Mouse (Mus musculus) A20 (cell line): ENCODE measurements around the gene Dhrs9.
"Not testable (repeated sequence)": the region's sequence is repeated elsewhere in the genome, so short reads cannot be mapped to it uniquely, and the experiment has no call there.

Source experiments
- DNase-seq: peaks from one replicate; pipeline ENCODE4 v3.0.0-alpha.2; 2011; ENCODE audit warnings: low read depth, low spot score

Dhrs9 gene

DNA sequence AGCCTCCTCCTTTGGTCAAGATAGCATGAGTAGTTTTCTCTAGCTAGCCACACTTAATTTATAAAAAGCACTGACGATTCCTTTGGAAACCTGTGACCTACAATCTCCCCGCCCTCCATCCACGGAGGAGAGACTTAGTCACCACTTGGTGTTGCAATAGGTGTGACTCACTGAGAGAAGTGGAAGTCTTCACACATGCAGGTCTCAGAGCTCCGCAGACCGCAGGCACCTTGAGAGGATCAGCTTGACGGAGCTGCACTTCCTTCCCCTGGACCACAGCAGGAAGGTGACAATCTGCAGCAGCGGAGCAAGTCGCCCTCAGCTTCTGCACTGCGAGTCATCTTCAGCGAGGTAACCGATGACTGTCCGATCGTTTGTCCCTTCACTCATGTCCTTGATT lies at the start of gene Dhrs9:
Gene Dhrs9 (plus strand): TSS at position 165 of the 400 bp plus-strand sequence.
- DNase-seq, result no peak

DNA sequence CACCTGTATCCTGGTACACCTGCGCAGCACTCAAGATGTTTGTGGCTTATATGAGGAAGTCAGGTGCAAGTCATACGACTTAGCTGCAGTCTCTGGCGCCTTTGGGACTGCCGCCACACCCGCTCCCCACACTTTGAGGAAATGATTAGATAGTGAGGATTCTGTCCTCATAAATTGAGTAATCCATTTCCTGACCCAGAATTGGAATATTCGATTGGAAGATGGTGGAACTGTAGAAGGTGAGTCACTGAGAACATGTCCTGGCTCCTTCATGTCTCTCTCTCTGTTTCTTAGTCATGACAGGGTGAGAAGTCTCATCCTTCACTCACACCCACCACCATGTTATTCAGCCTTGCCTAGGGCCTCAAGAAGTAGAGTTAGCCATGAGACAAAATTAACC lies 48.7 kb upstream of the Dhrs9 start:
- not testable (repeated sequence) for DNase-seq

DNA sequence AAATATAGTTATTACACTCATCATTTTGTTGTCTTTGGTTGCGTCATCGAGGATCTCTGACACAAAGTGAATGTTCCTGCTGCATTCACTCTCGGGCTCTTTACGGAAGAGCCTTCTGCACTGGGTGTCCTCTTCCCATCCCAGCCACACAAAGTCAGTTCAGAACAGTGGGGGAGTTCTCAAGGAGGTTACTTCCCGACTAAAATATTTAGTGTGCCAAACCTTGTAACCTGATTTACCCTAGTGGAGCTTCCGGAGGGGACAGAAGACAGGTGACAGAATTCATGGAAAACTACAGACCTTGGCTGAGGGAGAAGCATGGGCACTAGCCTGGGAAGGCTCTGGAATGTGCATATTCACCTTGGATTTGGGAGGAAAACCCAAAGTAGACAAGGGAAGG lies 38.7 kb upstream of the Dhrs9 start:
- no peak for DNase-seq

DNA sequence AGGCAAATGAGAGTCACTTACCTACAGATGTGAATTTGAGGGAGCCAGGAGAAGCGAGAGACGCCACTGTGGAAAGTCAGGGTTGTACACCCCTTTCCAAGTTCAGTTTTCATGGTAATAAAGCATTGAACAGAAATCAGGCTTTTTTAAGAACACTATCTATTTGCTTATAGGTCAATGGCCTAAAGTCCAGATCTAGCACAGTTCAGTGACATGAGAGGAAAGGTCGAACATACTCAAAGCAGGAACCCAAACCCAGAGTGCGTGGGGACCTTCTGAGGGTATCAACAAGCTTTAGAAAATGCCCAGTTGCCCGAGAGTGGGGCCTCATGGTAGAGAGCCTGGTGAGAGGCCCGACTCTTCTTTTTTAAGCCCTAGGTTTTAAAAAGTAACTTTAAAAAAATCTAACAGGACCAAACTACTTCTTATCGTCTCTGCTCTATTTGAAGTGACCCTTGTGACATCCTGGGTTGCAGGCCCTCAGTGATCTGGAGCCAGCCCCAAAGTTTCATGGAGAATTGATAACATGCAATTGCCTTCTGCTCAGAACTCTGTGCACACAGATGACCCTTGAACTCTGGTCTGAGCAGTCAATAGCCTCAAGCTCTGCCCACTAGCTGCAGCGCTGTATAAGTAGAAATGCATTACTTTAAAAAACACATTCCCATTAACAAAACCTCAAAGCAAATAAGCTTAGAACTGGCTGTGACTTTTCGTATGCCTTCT lies 37.6 kb upstream of the Dhrs9 start, which contains the start of gene Abcb11:
Gene Abcb11 (minus strand): TSS at position 121 of the 726 bp plus-strand sequence.
- no peak for DNase-seq

DNA sequence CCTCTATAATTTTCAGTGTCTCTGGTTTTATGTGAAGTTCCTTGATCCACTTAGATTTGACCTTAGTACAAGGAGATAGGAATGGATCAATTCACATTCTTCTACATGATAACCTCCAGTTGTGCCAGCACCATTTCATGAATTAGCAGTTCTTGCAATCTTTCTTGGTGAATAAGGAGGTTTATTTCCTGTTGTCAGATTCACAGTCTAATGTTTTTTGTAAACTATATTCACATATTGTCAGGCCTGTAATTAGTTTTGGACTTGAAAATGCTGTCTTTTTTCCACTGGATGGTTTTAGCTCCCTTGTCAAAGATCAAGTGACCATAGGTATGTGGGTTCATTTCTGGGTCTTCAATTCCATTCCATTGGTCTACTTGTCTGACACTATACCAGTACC lies 24.8 kb upstream of the Dhrs9 start:
- not testable (repeated sequence) for DNase-seq

DNA sequence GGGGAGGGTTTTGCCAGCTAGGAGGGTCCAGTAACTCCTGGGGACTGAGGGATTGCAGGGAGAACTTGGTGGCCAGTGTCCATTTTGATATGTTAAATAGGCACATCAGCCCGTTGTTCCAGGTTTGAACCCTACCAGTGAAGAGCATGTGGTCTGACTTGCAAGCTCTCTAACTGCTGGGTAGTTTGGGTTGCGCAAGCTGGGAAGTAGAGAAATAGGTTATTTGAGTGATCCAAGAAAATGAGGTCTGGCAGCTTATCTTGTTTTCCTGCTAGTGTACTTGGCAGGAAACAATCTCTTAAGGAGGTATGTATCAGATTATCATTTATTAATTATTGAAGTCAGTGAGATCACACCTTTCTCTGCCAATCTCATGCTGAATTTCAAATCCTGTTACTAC lies 15.4 kb upstream of the Dhrs9 start:
- no peak for DNase-seq

DNA sequence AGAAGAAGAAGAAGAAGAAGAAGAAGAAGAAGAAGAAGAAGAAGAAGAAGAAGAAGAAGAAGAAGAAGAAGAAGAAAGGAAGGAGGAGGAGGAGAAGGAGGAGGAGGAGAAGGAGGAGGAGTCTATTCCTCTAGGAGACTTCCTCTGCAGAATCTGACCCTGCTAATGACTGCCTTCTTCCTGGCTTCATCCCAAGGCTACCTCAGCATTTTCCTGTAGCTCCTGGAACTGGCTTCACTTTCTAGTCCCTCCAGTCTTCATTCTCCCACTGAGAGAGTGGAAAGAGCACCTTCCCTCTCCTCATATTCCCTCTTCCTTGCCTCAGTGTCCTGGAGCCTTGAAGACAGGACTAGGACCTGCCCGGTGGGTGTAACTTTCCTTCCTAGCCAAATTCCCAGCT lies 15.0 kb upstream of the Dhrs9 start:
- no peak for DNase-seq

DNA sequence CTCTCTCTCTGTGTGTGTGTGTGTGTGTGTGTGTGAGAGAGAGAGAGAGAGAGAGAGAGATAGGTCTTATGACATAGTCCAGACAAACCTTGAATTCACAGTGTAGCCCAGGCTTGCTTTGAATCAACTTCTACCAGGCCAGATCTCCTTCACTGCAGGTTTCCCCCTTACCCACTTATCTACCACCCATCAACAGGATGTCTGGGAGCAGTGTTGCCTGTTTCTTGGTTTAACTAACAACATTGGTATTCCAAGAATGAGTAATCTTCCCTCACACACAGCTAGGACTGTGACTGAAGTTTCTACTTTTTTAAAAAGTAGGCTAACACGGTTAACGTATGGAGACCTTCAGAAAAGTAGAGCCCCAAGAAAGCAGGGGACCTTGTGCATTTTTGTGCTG lies 3.5 kb upstream of the Dhrs9 start:
- no peak for DNase-seq

DNA sequence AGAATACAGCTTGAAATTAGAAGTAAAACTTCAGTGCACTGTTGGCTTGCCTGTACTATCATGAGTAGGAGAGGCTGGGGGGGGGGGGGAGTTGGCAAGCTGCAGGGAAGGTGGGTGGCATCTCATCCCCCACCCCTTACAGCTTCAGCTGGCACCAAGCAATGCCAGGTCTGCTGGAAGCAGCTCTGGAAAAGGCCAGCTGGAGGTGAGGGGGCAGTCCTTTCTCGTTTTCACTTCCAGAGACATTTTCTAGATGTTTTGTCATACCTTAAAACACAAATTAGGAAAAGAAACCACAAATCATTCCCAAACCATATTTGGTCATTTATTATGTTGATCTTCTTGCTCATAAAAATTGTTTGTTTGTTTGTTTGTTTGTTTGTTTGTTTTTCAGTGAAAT lies 444 bp upstream of the Dhrs9 start:
- DNase-seq, result no peak

DNA sequence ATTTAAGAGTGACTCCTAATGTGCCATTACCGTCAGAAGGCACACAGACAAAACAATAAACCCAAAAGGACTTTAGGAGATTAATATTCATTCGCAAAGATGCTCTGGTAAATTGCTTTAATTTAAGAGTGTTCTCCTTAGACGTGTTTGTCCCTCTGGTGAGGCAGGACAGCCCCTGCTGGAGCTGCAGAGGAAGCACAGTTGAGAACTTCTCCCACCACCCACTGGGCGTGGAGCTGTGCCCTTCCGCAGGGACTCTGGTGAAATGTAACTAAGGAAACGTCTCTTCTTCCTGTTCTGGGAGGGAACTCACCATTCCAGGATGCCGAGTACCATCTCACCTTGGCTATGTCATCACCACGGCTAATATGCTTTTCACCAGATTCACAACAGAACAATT lies 1.5 kb downstream of the Dhrs9 start:
- DNase-seq, result no peak

DNA sequence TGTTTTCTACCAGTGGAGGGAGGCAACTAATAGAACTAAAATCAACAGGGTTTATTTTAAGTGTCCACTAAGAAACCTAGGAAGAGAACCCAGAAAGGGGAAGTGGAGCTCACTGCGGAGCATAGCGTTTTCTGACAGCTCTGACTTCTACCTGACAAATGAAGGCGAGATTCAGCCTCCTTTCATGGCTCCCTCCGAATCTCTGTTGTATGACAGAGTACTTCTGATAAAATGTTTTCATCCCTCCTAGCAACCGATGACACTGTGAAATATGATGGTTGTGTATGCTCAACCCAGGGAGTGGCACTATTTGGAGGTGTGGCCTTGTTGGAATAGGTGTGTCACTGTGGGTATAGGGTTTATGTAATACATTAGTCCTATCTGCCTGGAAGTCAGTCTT lies 2.6 kb downstream of the Dhrs9 start:
- peak; percentile 22 for DNase-seq

DNA sequence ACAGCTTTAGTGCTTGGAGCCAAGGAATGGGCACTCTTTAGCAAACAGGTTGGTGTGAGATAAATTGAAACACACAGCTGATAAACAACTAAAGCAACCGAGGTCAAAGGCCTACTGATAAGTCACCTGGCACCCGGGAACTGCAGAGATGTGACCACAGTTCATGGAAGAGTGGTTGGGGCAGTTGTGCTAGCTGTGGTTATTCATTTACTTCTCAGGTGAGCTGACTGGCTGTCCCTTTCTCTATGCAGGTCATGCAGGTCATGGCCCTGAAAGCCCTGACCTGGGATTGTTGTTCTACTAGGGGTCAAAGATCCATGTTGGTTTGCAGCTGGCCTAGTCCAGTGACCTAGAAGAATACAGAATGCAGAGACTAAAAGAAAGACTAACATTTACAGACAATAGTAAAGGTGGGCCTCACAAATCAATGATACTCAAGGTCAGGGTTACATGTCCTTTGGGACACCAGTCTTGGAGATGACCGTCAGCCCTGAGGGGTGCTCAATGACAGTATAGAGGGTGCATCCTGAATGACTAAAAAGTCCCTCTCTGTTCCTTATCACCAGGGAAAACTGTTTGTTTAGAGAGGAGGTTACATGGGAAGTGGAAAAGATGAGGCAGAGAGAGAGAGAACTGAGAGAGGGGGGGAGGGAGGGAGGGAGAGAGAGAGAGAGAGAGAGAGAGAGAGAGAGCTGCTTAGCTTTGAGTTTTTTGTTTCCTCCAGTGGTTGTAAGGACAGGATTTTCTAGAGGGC lies 6.0 kb downstream of the Dhrs9 start:
- DNase-seq, result no peak

DNA sequence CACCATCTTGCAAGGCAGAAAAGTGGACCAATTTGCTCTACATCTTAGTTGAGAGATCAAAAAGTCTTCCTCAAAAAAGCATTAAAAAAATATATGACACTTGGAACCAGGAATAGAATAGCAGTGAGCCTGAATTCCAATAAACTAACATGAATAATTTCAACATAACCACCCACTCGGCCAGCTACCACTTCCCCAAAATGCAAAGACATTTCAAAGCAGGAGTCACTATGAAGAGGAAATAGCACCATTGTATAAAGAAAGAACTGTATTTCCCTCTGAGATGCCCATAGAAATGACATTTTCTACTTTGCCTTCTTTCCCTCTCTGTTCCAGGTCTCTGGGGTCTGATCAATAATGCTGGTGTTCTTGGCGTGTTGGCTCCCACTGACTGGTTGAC lies 13.7 kb downstream of the Dhrs9 start:
- DNase-seq, result no peak

DNA sequence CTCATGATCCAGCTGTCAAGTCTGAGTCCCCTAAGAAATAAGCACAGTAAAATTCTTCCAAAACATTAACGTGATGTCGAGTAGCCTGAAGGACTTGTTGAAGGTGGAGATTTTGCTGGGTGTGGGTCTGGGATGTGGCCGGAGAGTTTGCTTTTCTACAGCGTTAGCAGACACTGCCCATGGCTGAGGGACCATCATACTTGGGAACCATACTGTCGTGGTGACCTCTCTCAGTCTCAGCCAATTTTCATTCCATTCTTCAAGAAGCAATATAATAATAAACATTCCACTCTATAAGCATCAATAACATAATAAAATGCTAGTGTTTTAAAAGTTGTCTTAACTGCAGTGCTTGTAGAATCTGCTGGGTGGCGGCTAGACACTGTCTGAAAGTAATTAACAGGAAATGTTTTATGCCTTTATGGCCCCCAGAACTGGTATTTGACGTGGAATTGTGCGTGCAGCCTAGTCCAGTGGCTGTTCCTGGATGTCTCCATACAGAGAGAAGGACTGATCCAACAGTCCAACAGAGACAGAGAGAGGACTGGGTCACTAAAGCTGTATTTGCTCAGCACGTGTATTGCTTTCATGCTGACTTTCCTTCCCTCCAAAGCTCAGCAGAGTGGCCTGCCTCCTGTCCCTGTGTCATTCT lies 15.5 kb downstream of the Dhrs9 start:
- DNase-seq, result no peak

DNA sequence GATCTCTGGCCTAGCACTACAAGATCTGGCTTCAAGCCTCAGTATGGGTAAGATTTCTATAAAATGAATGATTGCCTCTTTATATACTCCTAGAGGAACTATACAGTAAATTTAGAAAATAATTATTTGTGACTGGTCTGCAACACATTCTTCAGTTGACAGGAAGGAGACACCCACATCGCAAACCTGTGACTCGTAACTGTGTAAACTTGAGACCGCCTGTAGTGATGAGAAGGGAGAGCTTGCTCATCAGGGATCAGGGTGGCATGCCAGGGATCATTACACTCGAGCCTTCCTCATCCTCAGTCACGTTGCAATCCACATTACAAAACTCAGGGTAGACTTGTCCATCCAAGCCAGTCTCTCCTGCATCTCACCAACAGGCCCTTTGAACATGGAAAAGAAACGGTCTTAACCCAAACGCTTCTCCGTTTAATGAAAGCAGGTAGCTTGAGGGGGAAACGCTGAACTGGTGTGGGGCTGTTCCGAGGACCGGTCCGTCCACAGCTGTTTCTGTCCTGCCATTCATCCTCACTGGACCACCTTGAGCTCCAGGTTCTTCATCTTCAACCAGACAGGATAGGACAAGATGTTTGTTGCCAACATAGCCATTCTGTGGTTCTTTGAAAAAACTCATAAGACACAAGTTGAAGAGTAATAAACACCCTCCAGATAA lies 16.7 kb downstream of the Dhrs9 start:
- DNase-seq, result no peak

DNA sequence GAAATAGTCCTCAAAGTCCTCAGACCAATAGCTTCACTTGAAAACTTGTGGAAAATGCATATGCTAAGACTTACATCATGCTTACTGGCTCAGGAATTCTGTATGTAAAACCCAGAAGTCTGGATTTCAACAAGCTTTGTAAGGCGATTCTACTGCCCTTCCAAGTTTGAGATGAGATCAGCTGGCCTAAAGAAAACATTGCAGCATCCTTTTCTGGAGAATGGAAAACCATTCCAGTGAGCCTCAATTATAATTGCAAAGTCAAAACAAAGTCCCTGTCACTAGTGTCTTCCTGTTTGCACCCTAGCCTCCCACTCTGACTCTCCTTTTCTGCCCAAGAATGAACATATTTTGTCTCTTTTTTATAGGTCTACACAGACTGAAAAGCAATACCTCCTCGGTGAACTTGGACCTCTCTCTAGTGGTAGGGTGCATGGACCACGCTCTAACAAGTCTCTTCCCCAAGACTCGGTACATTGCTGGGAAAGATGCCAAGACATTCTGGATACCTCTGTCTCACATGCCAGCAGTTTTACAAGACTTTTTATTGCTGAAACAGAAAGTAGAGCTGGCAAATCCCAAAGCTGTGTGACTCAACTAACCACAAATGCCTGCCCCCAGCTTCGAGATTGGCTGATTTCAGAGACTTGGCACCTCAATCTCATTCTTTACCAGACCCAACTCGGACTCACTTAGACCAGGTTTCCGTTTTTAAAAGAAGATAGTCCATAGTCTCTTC lies 20.8 kb downstream of the Dhrs9 start:
- no peak for DNase-seq

DNA sequence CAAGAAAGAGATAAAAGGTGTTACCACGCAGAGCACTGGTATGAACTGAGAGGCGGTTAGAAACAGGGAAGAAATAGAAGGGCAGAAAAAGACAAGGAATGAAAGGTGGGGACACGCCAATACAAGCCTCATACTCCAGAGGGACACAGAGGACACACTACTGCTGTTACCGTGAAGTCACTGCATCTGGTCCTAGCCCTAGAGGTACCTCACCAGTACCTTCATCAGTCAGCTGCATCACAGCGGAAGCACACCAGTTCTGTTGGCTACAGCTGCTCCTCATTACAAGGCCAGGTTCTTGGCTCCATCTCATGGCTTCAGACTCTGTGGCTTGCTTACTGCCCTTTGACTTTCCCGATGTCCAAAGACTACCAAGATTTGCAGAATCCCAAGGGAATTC lies 21.6 kb downstream of the Dhrs9 start:
- DNase-seq, result no peak

DNA sequence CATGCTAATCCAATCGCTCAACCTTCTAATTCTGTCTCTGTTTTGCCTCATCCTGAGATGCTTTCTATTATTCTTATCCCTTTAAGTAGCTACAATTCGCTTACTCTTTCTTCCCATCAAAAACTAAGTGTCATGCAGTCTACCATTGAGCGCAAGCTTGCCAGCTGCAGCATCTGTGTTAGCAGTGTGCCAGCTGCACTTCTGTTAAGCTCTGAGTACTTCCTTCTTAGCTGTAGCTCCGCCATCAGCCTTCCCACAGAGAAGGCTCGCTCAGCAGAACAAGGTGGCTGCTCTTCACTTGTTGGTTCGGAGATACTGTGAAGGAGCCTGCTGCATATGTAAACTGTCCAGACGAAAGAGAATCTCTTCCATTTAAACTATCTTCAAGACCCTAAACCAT lies 22.1 kb downstream of the Dhrs9 start:
- DNase-seq, result no peak

DNA sequence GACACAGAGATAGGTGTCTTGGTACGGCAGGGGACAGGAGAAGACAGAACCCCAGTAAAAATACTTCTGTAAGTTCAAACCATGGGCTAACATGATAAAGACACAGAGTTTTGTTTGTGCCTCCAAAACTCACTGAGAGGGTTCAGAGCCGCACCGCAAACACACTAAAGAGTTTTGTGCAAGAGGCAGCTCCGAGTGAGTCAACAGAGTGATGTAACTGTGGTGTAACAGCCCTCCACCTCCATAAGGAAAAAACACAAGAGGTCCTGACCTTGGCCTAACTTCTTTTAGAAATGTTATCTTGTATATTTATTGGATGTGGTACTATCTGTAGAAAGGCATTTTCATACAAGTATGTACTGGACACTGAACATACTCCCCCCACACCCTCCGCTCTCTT lies 25.4 kb downstream of the Dhrs9 start:
- DNase-seq, result no peak

DNA sequence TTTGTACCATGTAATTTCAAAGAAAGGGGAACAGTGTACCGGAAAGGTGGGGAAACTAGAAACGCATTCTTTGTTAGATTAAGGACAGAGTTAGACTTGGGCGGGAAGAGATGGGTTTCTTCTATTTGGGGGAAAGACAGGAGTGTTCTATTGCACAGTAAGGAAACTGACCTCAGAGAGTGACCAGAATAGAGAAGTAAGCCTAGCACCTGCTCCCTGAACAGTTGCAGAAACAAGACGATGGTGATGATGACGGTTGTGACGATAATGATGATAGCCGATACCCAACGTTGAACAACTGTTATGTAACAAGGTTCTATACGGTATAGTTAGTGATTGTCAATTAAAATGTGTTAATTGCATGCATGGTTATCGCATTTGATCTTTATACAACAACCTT lies 34.3 kb downstream of the Dhrs9 start:
- DNase-seq, result no peak

DNA sequence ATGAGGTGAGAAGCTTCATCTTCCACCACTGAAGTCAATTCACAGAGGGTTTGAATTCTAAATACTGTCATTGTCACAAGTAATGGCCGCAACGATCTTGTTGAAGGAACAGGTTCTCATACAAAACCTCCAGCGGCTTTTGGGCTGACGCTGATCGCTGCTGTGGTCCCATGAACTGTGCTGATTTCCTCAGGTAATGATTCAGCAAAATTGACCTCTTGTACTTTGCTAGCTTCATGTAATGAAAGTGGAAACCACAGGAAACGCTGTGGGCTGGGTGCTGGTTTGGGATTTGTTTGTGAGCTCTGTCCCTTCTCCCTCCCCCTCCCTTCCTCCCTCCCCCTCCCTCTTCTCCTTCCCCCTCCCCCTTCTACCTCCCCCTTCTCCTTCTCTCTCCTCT lies 34.8 kb downstream of the Dhrs9 start:
- no peak for DNase-seq
